Mouse (Mus musculus) stomach, embryonic 14.5 days (tissue): ENCODE measurements around the gene Hist1h1d. TPM values are rescaled to one million over a fixed set of nuclear protein-coding genes. Genes with fewer than 3 reads are reported as not detected.

Experiments
- ATAC-seq: fragments of 200-750 bp; cut with Nextera tagmentation; 2 replicates; pipeline ENCODE4 v1.8.0; 2017; ENCODE audit warnings: low read depth, moderate TSS enrichment; ENCODE audit not compliant: insufficient number of reproducible peaks, insufficient read depth, low FRiP score
- H3K27ac ChIP-seq: fragments of 300-500 bp; sonication (generic); 2 replicates; pipeline ENCODE4 v1.5.1; 2014; ENCODE audit warnings: mild to moderate bottlenecking, low read length, moderate library complexity, mixed read lengths
- H3K27me3 ChIP-seq: fragments of 300-500 bp; sonication (generic); 2 replicates; pipeline ENCODE4 v1.6.1; 2014; ENCODE audit warnings: low read length, control low read depth, mixed read lengths; ENCODE audit not compliant: control insufficient read depth, insufficient read depth
- H3K36me3 ChIP-seq: fragments of 300-500 bp; sonication (generic); 2 replicates; pipeline ENCODE4 v1.6.1; 2014; ENCODE audit warnings: mild to moderate bottlenecking, control low read depth, low read length, moderate library complexity, mixed read lengths; ENCODE audit not compliant: control insufficient read depth, insufficient read depth
- H3K4me1 ChIP-seq: fragments of 300-500 bp; sonication (generic); 2 replicates; pipeline ENCODE4 v1.6.1; 2014; ENCODE audit warnings: low read length, control low read depth, mixed read lengths; ENCODE audit not compliant: control insufficient read depth, insufficient read depth
- H3K4me2 ChIP-seq: fragments of 300-500 bp; sonication (generic); replicated peaks from 2 replicates; pipeline ENCODE4 v1.6.1; 2014; ENCODE audit warnings: low read depth, low read length, control low read depth
- H3K4me3 ChIP-seq: fragments of 300-500 bp; sonication (generic); 2 replicates; pipeline ENCODE4 v1.5.1; 2014; ENCODE audit warnings: low read depth, low read length, control low read depth
- H3K9ac ChIP-seq: fragments of 300-500 bp; sonication (generic); replicated peaks from 2 replicates; pipeline ENCODE4 v1.6.1; 2014; ENCODE audit warnings: low read depth, mild to moderate bottlenecking, control low read depth, low read length, moderate library complexity, mixed read lengths
- H3K9me3 ChIP-seq: fragments of 300-500 bp; sonication (generic); 2 replicates; pipeline ENCODE4 v1.6.1; 2016; ENCODE audit warnings: low read depth, low read length, control low read depth; ENCODE audit not compliant: control insufficient read depth
- WGBS: fragments of 180-500 bp; shearing (Covaris S2); extraction: QIAGEN DNeasy Blood & Tissue Kit; methylation state at CpG from one replicate; pipeline ENCODE4 v1.1.7; 2014; 5-methylcytosine and 5-hydroxymethylcytosine counted together
- polyA plus RNA-seq: library from polyadenylated mRNA; unstranded; fragments of >200 nt; fragmentation: Nextera tagmentation; extraction: Ambion mirVana; gene quantifications from 2 replicates; pipeline ENCODE4 v1.2.1, GENCODE M21; 2014

The Hist1h1d gene
- polyA plus RNA-seq = 1.0 and 1.1 TPM in 2 replicates

- 0 out of 2 replicates have a peak within 1 kb of the TSS, but pooled peaks have one; percentile 39 for H3K4me3 ChIP-seq
- H3K4me1 ChIP-seq = peaks cover 11% of the 10 kb centered on the region; the same call in 1 of the 2 replicates
- no peak within 1 kb of the TSS for H3K9ac ChIP-seq
- H3K36me3 ChIP-seq = no peaks in the 10 kb centered on the region
- peak within 1 kb of the TSS; percentile 99 for H3K27ac ChIP-seq
- H3K4me2 ChIP-seq = peak within 1 kb of the TSS; percentile 56
- no peak for ATAC-seq
- no peaks in the 10 kb centered on the region for H3K9me3 ChIP-seq
- H3K27me3 ChIP-seq = no peaks in the 10 kb centered on the region
Measured at GRCm38 (mm10) chr13:23552962-23553361, at the start of gene Hist1h1d. Hist1h1d (plus strand) TSS chr13:23553262.

GRCm38 (mm10) chr13:23503797-23504196 is 49.3 kb upstream of the Hist1h1d start:
- no peaks in the 10 kb centered on the region for H3K9me3 ChIP-seq
- peaks cover 13% of the 10 kb centered on the region; the same call in 1 of the 2 replicates for H3K4me1 ChIP-seq
- no peak for ATAC-seq
- WGBS = 5% methylated on average over 9 of the region's 9 CpGs
- peak overlapping the region; percentile 16; the same call in 1 of the 2 replicates for H3K4me2 ChIP-seq
- H3K27ac ChIP-seq = no peak overlapping the region
- no peaks in the 10 kb centered on the region for H3K36me3 ChIP-seq
- no peak overlapping the region for H3K4me3 ChIP-seq
- no peak overlapping the region for H3K9ac ChIP-seq
- no peaks in the 10 kb centered on the region for H3K27me3 ChIP-seq

- Histone ChIP-seq H3K36me3 (no peaks in the 10 kb centered on the region), H3K4me2 (peak overlapping the region; percentile 31), H3K27ac (no peak overlapping the region), H3K4me3 (peak overlapping the region; percentile 18), H3K4me1 (peaks cover 12% of the 10 kb centered on the region; the same call in 1 of the 2 replicates), H3K9ac (no peak overlapping the region), H3K27me3 (no peaks in the 10 kb centered on the region), H3K9me3 (no peaks in the 10 kb centered on the region)
- ATAC-seq = 0 out of 2 replicates have a peak, but pooled peaks have one; percentile 24
- WGBS = 14% methylated on average over 14 of the region's 14 CpGs
Measured at GRCm38 (mm10) chr13:23505662-23506345, 47.3 kb upstream of the Hist1h1d start.

GRCm38 (mm10) chr13:23506351-23506750 is 46.7 kb upstream of the Hist1h1d start:
- no peak overlapping the region for H3K9ac ChIP-seq
- no peaks in the 10 kb centered on the region for H3K9me3 ChIP-seq
- peak overlapping the region; percentile 31 for H3K4me2 ChIP-seq
- no peaks in the 10 kb centered on the region for H3K36me3 ChIP-seq
- peak overlapping the region; percentile 18 for H3K4me3 ChIP-seq
- WGBS = 18% methylated on average over 13 of the region's 13 CpGs
- no peaks in the 10 kb centered on the region for H3K27me3 ChIP-seq
- peak; percentile 56; the same call in 1 of the 2 replicates for ATAC-seq
- H3K4me1 ChIP-seq = peaks cover 12% of the 10 kb centered on the region; the same call in 1 of the 2 replicates
- no peak overlapping the region for H3K27ac ChIP-seq

- WGBS = 38% methylated on average over 14 of the region's 14 CpGs
- H3K4me3 ChIP-seq = peak overlapping the region; percentile 18; the same call in 1 of the 2 replicates
- no peaks in the 10 kb centered on the region for H3K36me3 ChIP-seq
- no peak for ATAC-seq
- H3K27ac ChIP-seq = no peak overlapping the region
- peaks cover 12% of the 10 kb centered on the region; the same call in 1 of the 2 replicates for H3K4me1 ChIP-seq
- H3K9ac ChIP-seq = no peak overlapping the region
- no peaks in the 10 kb centered on the region for H3K9me3 ChIP-seq
- no peaks in the 10 kb centered on the region for H3K27me3 ChIP-seq
- no peak overlapping the region; the same call in 1 of the 2 replicates for H3K4me2 ChIP-seq
Measured at GRCm38 (mm10) chr13:23506819-23507515, 46.1 kb upstream of the Hist1h1d start.

- ATAC-seq = no peak
- Histone ChIP-seq H3K4me3 (no peak overlapping the region), H3K4me2 (no peak overlapping the region), H3K27me3 (no peaks in the 10 kb centered on the region), H3K4me1 (peaks cover 9% of the 10 kb centered on the region; the same call in 1 of the 2 replicates), H3K36me3 (no peaks in the 10 kb centered on the region), H3K9ac (no peak overlapping the region), H3K9me3 (no peaks in the 10 kb centered on the region), H3K27ac (no peak overlapping the region)
- 17% methylated on average over 1 of the region's 1 CpGs for WGBS
Measured at GRCm38 (mm10) chr13:23510127-23510526, 42.9 kb upstream of the Hist1h1d start.

- no peaks in the 10 kb centered on the region for H3K27me3 ChIP-seq
- no peak overlapping the region for H3K27ac ChIP-seq
- no peak overlapping the region for H3K4me3 ChIP-seq
- H3K4me2 ChIP-seq = no peak overlapping the region
- no peaks in the 10 kb centered on the region for H3K9me3 ChIP-seq
- peaks cover 4% of the 10 kb centered on the region; the same call in 1 of the 2 replicates for H3K4me1 ChIP-seq
- WGBS = 93% methylated on average over 1 of the region's 1 CpGs
- no peaks in the 10 kb centered on the region for H3K36me3 ChIP-seq
- no peak for ATAC-seq
- H3K9ac ChIP-seq = no peak overlapping the region
Measured at GRCm38 (mm10) chr13:23513517-23513916, 39.5 kb upstream of the Hist1h1d start.

- Histone ChIP-seq H3K4me1 (peaks cover under 1% of the 10 kb centered on the region; the same call in 1 of the 2 replicates), H3K4me2 (no peak overlapping the region), H3K9me3 (no peaks in the 10 kb centered on the region), H3K36me3 (no peaks in the 10 kb centered on the region), H3K27ac (no peak overlapping the region), H3K27me3 (no peaks in the 10 kb centered on the region), H3K9ac (no peak overlapping the region), H3K4me3 (no peak overlapping the region)
- no peak for ATAC-seq
- 75% methylated on average over 5 of the region's 5 CpGs for WGBS
Measured at GRCm38 (mm10) chr13:23515281-23515680, 37.8 kb upstream of the Hist1h1d start.
